Mouse (Mus musculus): Measurements from ENCODE around the gene Sat1. TPM values are rescaled to one million over a fixed set of nuclear protein-coding genes. Genes with fewer than 3 reads are reported as not detected.
A peak's percentile ranks its signal among the peaks of the same experiment; 100 is the strongest.
"Not testable (repeated sequence)": the region's sequence is repeated elsewhere in the genome, so short reads cannot be mapped to it uniquely, and the experiment has no call there.

Gene Sat1
- polyA plus RNA-seq, 1 experiment from 2014 or later = 206 TPM

GRCm38 (mm10) chrX:155214291-155215136 lies 1.7 kb downstream of the Sat1 start:
- peak; percentile 38; the same call in 1 of the 2 replicates for ATAC-seq (ENCODE audit: low FRiP score, low TSS enrichment)
- H3K9me3 ChIP-seq (ENCODE audit: control insufficient read depth, low read length) = no peaks in the 10 kb centered on the region
- no peak overlapping the region for H3K4me3 ChIP-seq (ENCODE audit: low read depth, low read length)
- H3K4me2 ChIP-seq (replicated peaks; ENCODE audit: low read depth) = peak overlapping the region; percentile 14; the same call in 1 of the 2 replicates
- WGBS = 69% methylated on average over 5 of the region's 5 CpGs
- no peaks in the 10 kb centered on the region for H3K4me1 ChIP-seq (replicated peaks; ENCODE audit: control insufficient read depth, insufficient read depth)
- TF ChIP-seq CTCF (IDR thresholded peaks at IDR 0.05; ENCODE audit: low read depth) (no peak), EP300 (optimal IDR thresholded peaks at IDR 0.05) (no peak)
- no peaks in the 10 kb centered on the region for H3K27me3 ChIP-seq (ENCODE audit: control insufficient read depth, insufficient read depth, low read length)
- H3K27ac ChIP-seq (replicated peaks) = no peak overlapping the region
- H3K36me3 ChIP-seq (ENCODE audit: control insufficient read depth, insufficient read depth, low read length) = no peaks in the 10 kb centered on the region
- H3K9ac ChIP-seq (ENCODE audit: low read length) = no peak overlapping the region
- DNase-seq (ENCODE audit: low spot score) = no peak

- TF ChIP-seq CTCF (IDR thresholded peaks at IDR 0.05; ENCODE audit: low read depth) (no peak), EP300 (optimal IDR thresholded peaks at IDR 0.05) (no peak)
- ATAC-seq (ENCODE audit: low FRiP score, low TSS enrichment) (no peak), DNase-seq (ENCODE audit: low spot score) (no peak)
- 29% methylated on average over 1 of the region's 1 CpGs for WGBS
- Histone ChIP-seq H3K9me3 (ENCODE audit: control insufficient read depth, low read length) (no peaks in the 10 kb centered on the region), H3K27ac (replicated peaks) (no peak overlapping the region), H3K4me3 (ENCODE audit: low read depth, low read length) (no peak overlapping the region), H3K4me1 (replicated peaks; ENCODE audit: control insufficient read depth, insufficient read depth) (no peaks in the 10 kb centered on the region), H3K27me3 (ENCODE audit: control insufficient read depth, insufficient read depth, low read length) (no peaks in the 10 kb centered on the region), H3K9ac (ENCODE audit: low read length) (no peak overlapping the region), H3K4me2 (replicated peaks; ENCODE audit: low read depth) (no peak overlapping the region), H3K36me3 (ENCODE audit: control insufficient read depth, insufficient read depth, low read length) (no peaks in the 10 kb centered on the region)
Measured at GRCm38 (mm10) chrX:155208671-155209070, 7.6 kb downstream of the Sat1 start.

- not testable (repeated sequence) for H3K9me3 ChIP-seq (ENCODE audit: control insufficient read depth, low read length); H3K27me3 ChIP-seq (ENCODE audit: control insufficient read depth, insufficient read depth, low read length); DNase-seq (ENCODE audit: low spot score); ATAC-seq (ENCODE audit: low FRiP score, low TSS enrichment); H3K4me2 ChIP-seq (replicated peaks; ENCODE audit: low read depth); H3K36me3 ChIP-seq (ENCODE audit: control insufficient read depth, insufficient read depth, low read length); H3K4me3 ChIP-seq (ENCODE audit: low read depth, low read length); H3K9ac ChIP-seq (ENCODE audit: low read length); H3K4me1 ChIP-seq (replicated peaks; ENCODE audit: control insufficient read depth, insufficient read depth); H3K27ac ChIP-seq (replicated peaks)
- 93% methylated on average over 2 of the region's 2 CpGs for WGBS
Measured at GRCm38 (mm10) chrX:155205436-155205835, 10.8 kb downstream of the Sat1 start.

DNA sequence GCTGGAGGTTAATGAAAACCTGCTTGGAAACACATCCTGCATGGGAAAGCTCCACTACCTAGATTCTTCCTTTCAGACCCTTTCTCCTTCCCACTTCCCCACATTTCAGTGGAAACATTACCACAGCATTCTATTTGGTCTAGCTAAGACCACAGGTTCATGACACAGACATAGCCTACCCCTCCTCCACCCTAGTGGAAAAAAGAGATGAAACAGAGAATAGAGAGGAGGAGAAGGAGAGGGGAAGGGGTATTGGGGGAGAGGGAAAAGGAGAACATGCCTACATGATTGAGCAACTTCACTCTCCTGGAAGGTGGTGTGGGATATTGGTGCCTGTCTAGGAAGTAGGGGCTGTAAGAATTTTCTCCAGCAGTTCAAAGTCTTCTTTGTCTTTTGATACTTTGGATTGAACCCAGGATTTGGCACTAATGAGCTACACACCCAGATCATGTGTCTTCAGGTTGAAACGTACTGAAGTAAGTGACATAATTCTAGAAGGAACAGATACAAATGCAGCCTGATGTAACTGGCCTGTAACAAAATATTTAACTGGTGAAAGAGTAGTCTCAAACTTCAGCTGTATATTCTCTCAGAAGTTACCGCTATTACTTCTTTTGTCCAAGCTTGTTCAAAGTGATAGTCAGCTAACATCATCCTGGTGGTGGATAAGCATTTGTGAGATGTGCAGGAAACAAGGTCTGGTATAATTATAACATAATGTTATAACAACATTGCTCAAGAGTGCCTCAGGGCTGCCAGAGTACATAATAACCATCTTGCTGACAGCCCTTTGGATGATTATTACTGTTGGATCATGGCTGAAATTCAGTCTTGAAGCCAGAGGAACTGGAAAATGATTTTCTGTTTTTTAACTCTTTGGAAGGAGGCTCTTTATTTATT lies 13.6 kb downstream of the Sat1 start:
- no peaks in the 10 kb centered on the region for H3K27me3 ChIP-seq (ENCODE audit: control insufficient read depth, insufficient read depth, low read length)
- no peaks in the 10 kb centered on the region for H3K4me1 ChIP-seq (replicated peaks; ENCODE audit: control insufficient read depth, insufficient read depth)
- H3K9me3 ChIP-seq (ENCODE audit: control insufficient read depth, low read length) = no peaks in the 10 kb centered on the region
- DNase-seq (ENCODE audit: low spot score) (no peak), ATAC-seq (ENCODE audit: low FRiP score, low TSS enrichment) (no peak)
- no peaks in the 10 kb centered on the region for H3K36me3 ChIP-seq (ENCODE audit: control insufficient read depth, insufficient read depth, low read length)
- TF ChIP-seq EP300 (optimal IDR thresholded peaks at IDR 0.05) (no peak), CTCF (IDR thresholded peaks at IDR 0.05; ENCODE audit: low read depth) (no peak)
- H3K27ac ChIP-seq (replicated peaks) = no peak overlapping the region
- WGBS = 46% methylated on average over 2 of the region's 2 CpGs
- H3K9ac ChIP-seq (ENCODE audit: low read length) = no peak overlapping the region
- H3K4me2 ChIP-seq (replicated peaks; ENCODE audit: low read depth) = no peak overlapping the region
- no peak overlapping the region for H3K4me3 ChIP-seq (ENCODE audit: low read depth, low read length)

DNA sequence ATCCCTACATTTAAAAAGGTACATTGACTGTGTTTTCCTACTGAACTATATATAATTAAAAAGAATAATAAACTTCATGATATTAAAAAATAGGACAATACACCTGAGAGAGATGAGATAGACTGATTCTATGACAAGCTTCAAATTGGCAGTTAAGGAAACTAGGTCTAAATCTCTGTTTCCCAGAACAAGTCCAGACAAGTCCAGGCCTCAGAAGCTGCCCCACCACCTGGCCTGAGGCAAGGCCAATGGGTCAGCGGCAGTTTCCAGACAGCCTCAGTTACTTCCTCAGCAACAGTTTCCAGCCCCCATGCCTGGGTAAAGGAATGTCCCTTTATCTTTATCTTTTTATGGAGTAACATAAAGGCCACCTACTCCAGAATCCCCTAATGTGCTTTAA lies 14.4 kb downstream of the Sat1 start:
- Histone ChIP-seq H3K4me2 (replicated peaks; ENCODE audit: low read depth) (no peak overlapping the region), H3K9me3 (ENCODE audit: control insufficient read depth, low read length) (no peaks in the 10 kb centered on the region), H3K4me3 (ENCODE audit: low read depth, low read length) (no peak overlapping the region), H3K27ac (replicated peaks) (no peak overlapping the region), H3K4me1 (replicated peaks; ENCODE audit: control insufficient read depth, insufficient read depth) (no peaks in the 10 kb centered on the region), H3K36me3 (ENCODE audit: control insufficient read depth, insufficient read depth, low read length) (no peaks in the 10 kb centered on the region), H3K9ac (ENCODE audit: low read length) (no peak overlapping the region), H3K27me3 (ENCODE audit: control insufficient read depth, insufficient read depth, low read length) (no peaks in the 10 kb centered on the region)
- ATAC-seq (ENCODE audit: low FRiP score, low TSS enrichment) (no peak), DNase-seq (ENCODE audit: low spot score) (no peak)
- TF ChIP-seq CTCF (IDR thresholded peaks at IDR 0.05; ENCODE audit: low read depth) (no peak), EP300 (optimal IDR thresholded peaks at IDR 0.05) (no peak)
- 76% methylated on average over 1 of the region's 1 CpGs for WGBS
